Mouse (Mus musculus): ENCODE results near the gene Unc13b. TPM values are rescaled to one million over a fixed set of nuclear protein-coding genes. Genes with fewer than 3 reads are reported as not detected.

Gene Unc13b
- polyA plus RNA-seq, 1 experiment from 2014 or later = 8.1 TPM

- peak overlapping the region; percentile 58 for H3K4me2 ChIP-seq (ENCODE audit: low read length)
- no peaks in the 10 kb centered on the region for H3K36me3 ChIP-seq (ENCODE audit: control insufficient read depth, insufficient read depth, low read length)
- H3K9me3 ChIP-seq (replicated peaks; ENCODE audit: control insufficient read depth, low read length) = no peaks in the 10 kb centered on the region
- DNase-seq (ENCODE audit: low spot score) (peak; percentile 69), ATAC-seq (peak; percentile 90)
- H3K4me3 ChIP-seq (ENCODE audit: low read depth, low read length) = peak overlapping the region; percentile 23
- 0% methylated on average over 8 of the region's 8 CpGs for WGBS
- H3K27ac ChIP-seq (ENCODE audit: low read depth, low read length) = peak overlapping the region; percentile 77
- peaks cover 12% of the 10 kb centered on the region for H3K4me1 ChIP-seq (ENCODE audit: control insufficient read depth, insufficient read depth, low read length)
- H3K9ac ChIP-seq (ENCODE audit: low read length) = peak overlapping the region; percentile 58
- H3K27me3 ChIP-seq (replicated peaks; ENCODE audit: control insufficient read depth, insufficient read depth, low read length) = no peaks in the 10 kb centered on the region
These were observed 150.4 kb downstream of the Unc13b start for GRCm38 (mm10) chr4:43209081-43209579.

DNA sequence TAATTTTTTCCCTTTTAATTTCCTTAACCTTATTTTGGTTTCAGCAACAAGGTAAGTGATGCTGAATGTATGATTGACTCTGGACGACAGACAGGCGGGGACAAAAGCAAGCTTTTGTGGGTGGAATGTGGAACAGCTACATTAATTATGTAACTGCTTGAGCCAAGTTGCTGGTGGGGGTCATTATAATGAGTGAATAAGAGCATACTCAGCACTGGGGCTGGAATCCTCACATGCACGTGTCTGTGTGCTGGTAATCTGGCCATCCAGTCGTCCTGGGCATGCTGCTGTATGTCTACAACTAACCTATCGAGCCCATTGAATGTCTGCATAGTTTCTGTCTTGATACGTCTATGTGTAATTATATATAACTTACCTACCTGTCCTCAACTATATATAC, 150.9 kb downstream of the Unc13b start:
- peak overlapping the region; percentile 58 for H3K9ac ChIP-seq (ENCODE audit: low read length)
- ATAC-seq = peak; percentile 20; the same call in 1 of the 2 replicates
- no peaks in the 10 kb centered on the region for H3K36me3 ChIP-seq (ENCODE audit: control insufficient read depth, insufficient read depth, low read length)

GRCm38 (mm10) chr4:43216491-43216890, 157.7 kb downstream of the Unc13b start:
- no peak overlapping the region for H3K4me3 ChIP-seq (ENCODE audit: low read depth, low read length)
- 85% methylated on average over 3 of the region's 3 CpGs for whole genome bisulfite sequencing
- H3K9me3 ChIP-seq (replicated peaks; ENCODE audit: control insufficient read depth, low read length) = no peaks in the 10 kb centered on the region
- ATAC-seq (no peak), DNase-seq (ENCODE audit: low spot score) (no peak)
- no peaks in the 10 kb centered on the region for H3K4me1 ChIP-seq (ENCODE audit: control insufficient read depth, insufficient read depth, low read length)
- no peaks in the 10 kb centered on the region for H3K27me3 ChIP-seq (replicated peaks; ENCODE audit: control insufficient read depth, insufficient read depth, low read length)
- no peak overlapping the region for H3K4me2 ChIP-seq (ENCODE audit: low read length)
- H3K36me3 ChIP-seq (ENCODE audit: control insufficient read depth, insufficient read depth, low read length) = no peaks in the 10 kb centered on the region
- H3K27ac ChIP-seq (ENCODE audit: low read depth, low read length) = no peak overlapping the region
- H3K9ac ChIP-seq (ENCODE audit: low read length) = no peak overlapping the region

More for the DNA sequence above, 150.9 kb downstream of the Unc13b start:
- Histone ChIP-seq H3K27me3 (replicated peaks; ENCODE audit: control insufficient read depth, insufficient read depth, low read length) (no peaks in the 10 kb centered on the region), H3K4me1 (ENCODE audit: control insufficient read depth, insufficient read depth, low read length) (peaks cover 12% of the 10 kb centered on the region), H3K4me3 (ENCODE audit: low read depth, low read length) (peak overlapping the region; percentile 23), H3K27ac (ENCODE audit: low read depth, low read length) (peak overlapping the region; percentile 77), H3K9me3 (replicated peaks; ENCODE audit: control insufficient read depth, low read length) (no peaks in the 10 kb centered on the region), H3K4me2 (ENCODE audit: low read length) (peak overlapping the region; percentile 58)
- WGBS = 20% methylated on average over 6 of the region's 6 CpGs
- peak; percentile 53 for DNase-seq (ENCODE audit: low spot score)

DNA sequence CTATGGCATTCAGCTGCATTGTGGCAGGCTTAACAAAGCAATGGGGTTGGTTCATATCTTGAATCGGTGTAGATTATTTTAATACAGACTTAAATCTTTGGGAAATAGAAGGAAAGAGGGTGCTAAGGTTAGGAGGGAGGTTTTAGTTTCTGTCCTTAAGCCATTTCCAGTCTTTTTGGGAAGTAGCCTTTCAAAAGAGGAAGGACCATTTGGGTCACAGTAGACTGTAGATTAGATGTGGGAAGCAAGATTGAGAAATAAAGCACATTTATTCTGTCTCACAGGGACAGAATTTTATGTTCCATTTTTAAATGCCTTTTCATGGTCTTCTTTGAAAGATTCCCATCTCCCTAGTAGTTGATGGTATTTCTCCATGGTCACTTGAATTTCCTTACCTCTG, 159.2 kb downstream of the Unc13b start:
- no peak overlapping the region for H3K4me3 ChIP-seq (ENCODE audit: low read depth, low read length)
- H3K9ac ChIP-seq (ENCODE audit: low read length) = no peak overlapping the region
- ATAC-seq (no peak), DNase-seq (ENCODE audit: low spot score) (no peak)
- H3K27ac ChIP-seq (ENCODE audit: low read depth, low read length) = no peak overlapping the region
- H3K4me2 ChIP-seq (ENCODE audit: low read length) = no peak overlapping the region
- H3K27me3 ChIP-seq (replicated peaks; ENCODE audit: control insufficient read depth, insufficient read depth, low read length) = no peaks in the 10 kb centered on the region
- WGBS = 97% methylated on average over 1 of the region's 1 CpGs
- H3K4me1 ChIP-seq (ENCODE audit: control insufficient read depth, insufficient read depth, low read length) = no peaks in the 10 kb centered on the region
- no peaks in the 10 kb centered on the region for H3K36me3 ChIP-seq (ENCODE audit: control insufficient read depth, insufficient read depth, low read length)
- H3K9me3 ChIP-seq (replicated peaks; ENCODE audit: control insufficient read depth, low read length) = no peaks in the 10 kb centered on the region

GRCm38 (mm10) chr4:43231821-43232220, 173.1 kb downstream of the Unc13b start:
- Histone ChIP-seq H3K4me2 (ENCODE audit: low read length) (no peak overlapping the region), H3K4me3 (ENCODE audit: low read depth, low read length) (no peak overlapping the region), H3K36me3 (ENCODE audit: control insufficient read depth, insufficient read depth, low read length) (0 out of 2 replicates have a peak, but pooled peaks cover 8% of the 10 kb centered on the region), H3K9ac (ENCODE audit: low read length) (no peak overlapping the region), H3K9me3 (replicated peaks; ENCODE audit: control insufficient read depth, low read length) (no peaks in the 10 kb centered on the region), H3K27me3 (replicated peaks; ENCODE audit: control insufficient read depth, insufficient read depth, low read length) (no peaks in the 10 kb centered on the region), H3K27ac (ENCODE audit: low read depth, low read length) (no peak overlapping the region), H3K4me1 (ENCODE audit: control insufficient read depth, insufficient read depth, low read length) (no peaks in the 10 kb centered on the region)
- WGBS = 94% methylated on average over 3 of the region's 3 CpGs
- ATAC-seq (no peak), DNase-seq (ENCODE audit: low spot score) (no peak)

GRCm38 (mm10) chr4:43232985-43233384, 174.2 kb downstream of the Unc13b start:
- Histone ChIP-seq H3K36me3 (ENCODE audit: control insufficient read depth, insufficient read depth, low read length) (0 out of 2 replicates have a peak, but pooled peaks cover 8% of the 10 kb centered on the region), H3K27ac (ENCODE audit: low read depth, low read length) (no peak overlapping the region), H3K9ac (ENCODE audit: low read length) (no peak overlapping the region), H3K27me3 (replicated peaks; ENCODE audit: control insufficient read depth, insufficient read depth, low read length) (no peaks in the 10 kb centered on the region), H3K9me3 (replicated peaks; ENCODE audit: control insufficient read depth, low read length) (no peaks in the 10 kb centered on the region), H3K4me1 (ENCODE audit: control insufficient read depth, insufficient read depth, low read length) (no peaks in the 10 kb centered on the region), H3K4me3 (ENCODE audit: low read depth, low read length) (no peak overlapping the region), H3K4me2 (ENCODE audit: low read length) (no peak overlapping the region)
- WGBS = 88% methylated on average over 1 of the region's 1 CpGs
- no peak for ATAC-seq
- no peak for DNase-seq (ENCODE audit: low spot score)

GRCm38 (mm10) chr4:43233489-43233888, 174.7 kb downstream of the Unc13b start:
- Histone ChIP-seq H3K9me3 (replicated peaks; ENCODE audit: control insufficient read depth, low read length) (no peaks in the 10 kb centered on the region), H3K4me1 (ENCODE audit: control insufficient read depth, insufficient read depth, low read length) (no peaks in the 10 kb centered on the region), H3K9ac (ENCODE audit: low read length) (no peak overlapping the region), H3K4me2 (ENCODE audit: low read length) (no peak overlapping the region), H3K36me3 (ENCODE audit: control insufficient read depth, insufficient read depth, low read length) (0 out of 2 replicates have a peak, but pooled peaks cover 8% of the 10 kb centered on the region), H3K27me3 (replicated peaks; ENCODE audit: control insufficient read depth, insufficient read depth, low read length) (no peaks in the 10 kb centered on the region), H3K4me3 (ENCODE audit: low read depth, low read length) (no peak overlapping the region), H3K27ac (ENCODE audit: low read depth, low read length) (no peak overlapping the region)
- 95% methylated on average over 6 of the region's 6 CpGs for WGBS
- DNase-seq (ENCODE audit: low spot score) = no peak
- ATAC-seq = no peak

DNA sequence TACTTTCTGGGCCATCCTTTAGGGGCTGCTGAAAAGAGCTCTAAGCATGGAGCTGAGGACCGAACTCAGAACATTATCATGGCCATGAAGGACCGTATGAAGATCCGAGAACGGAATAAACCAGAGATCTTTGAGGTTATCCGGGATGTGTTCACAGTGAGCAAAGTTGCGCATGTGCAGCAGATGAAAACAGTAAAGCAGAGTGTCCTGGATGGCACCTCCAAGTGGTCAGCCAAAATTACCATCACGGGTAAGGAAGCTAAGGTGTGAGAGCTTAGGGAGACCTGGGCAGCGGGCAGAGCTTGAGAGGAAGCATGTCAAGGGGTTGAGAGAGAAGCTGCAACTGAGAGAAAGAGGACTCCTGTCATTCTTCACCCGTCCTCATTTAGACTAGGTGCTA, 178.1 kb downstream of the Unc13b start:
- no peaks in the 10 kb centered on the region for H3K27me3 ChIP-seq (replicated peaks; ENCODE audit: control insufficient read depth, insufficient read depth, low read length)
- peaks cover 14% of the 10 kb centered on the region for H3K36me3 ChIP-seq (ENCODE audit: control insufficient read depth, insufficient read depth, low read length)
- H3K9ac ChIP-seq (ENCODE audit: low read length) = no peak overlapping the region
- H3K4me2 ChIP-seq (ENCODE audit: low read length) = no peak overlapping the region
- H3K27ac ChIP-seq (ENCODE audit: low read depth, low read length) = no peak overlapping the region
- 91% methylated on average over 9 of the region's 9 CpGs for WGBS
- H3K9me3 ChIP-seq (replicated peaks; ENCODE audit: control insufficient read depth, low read length) = no peaks in the 10 kb centered on the region
- no peak for ATAC-seq
- no peak for DNase-seq (ENCODE audit: low spot score)
- H3K4me3 ChIP-seq (ENCODE audit: low read depth, low read length) = no peak overlapping the region
- no peaks in the 10 kb centered on the region for H3K4me1 ChIP-seq (ENCODE audit: control insufficient read depth, insufficient read depth, low read length)

- H3K4me3 ChIP-seq (ENCODE audit: low read depth, low read length) = no peak overlapping the region
- no peak overlapping the region for H3K27ac ChIP-seq (ENCODE audit: low read depth, low read length)
- peaks cover 17% of the 10 kb centered on the region for H3K36me3 ChIP-seq (ENCODE audit: control insufficient read depth, insufficient read depth, low read length)
- H3K27me3 ChIP-seq (replicated peaks; ENCODE audit: control insufficient read depth, insufficient read depth, low read length) = no peaks in the 10 kb centered on the region
- H3K4me2 ChIP-seq (ENCODE audit: low read length) = no peak overlapping the region
- WGBS = 32% methylated on average over 1 of the region's 1 CpGs
- peak; percentile 52 for DNase-seq (ENCODE audit: low spot score)
- no peak for ATAC-seq
- no peaks in the 10 kb centered on the region for H3K4me1 ChIP-seq (ENCODE audit: control insufficient read depth, insufficient read depth, low read length)
- H3K9me3 ChIP-seq (replicated peaks; ENCODE audit: control insufficient read depth, low read length) = no peaks in the 10 kb centered on the region
- H3K9ac ChIP-seq (ENCODE audit: low read length) = no peak overlapping the region
These were observed 182.0 kb downstream of the Unc13b start for GRCm38 (mm10) chr4:43240716-43241115.

All from forebrain, embryonic 14.5 days (tissue).